Mouse (Mus musculus): ENCODE data around the gene Rabgap1l.

The Rabgap1l gene

DNA sequence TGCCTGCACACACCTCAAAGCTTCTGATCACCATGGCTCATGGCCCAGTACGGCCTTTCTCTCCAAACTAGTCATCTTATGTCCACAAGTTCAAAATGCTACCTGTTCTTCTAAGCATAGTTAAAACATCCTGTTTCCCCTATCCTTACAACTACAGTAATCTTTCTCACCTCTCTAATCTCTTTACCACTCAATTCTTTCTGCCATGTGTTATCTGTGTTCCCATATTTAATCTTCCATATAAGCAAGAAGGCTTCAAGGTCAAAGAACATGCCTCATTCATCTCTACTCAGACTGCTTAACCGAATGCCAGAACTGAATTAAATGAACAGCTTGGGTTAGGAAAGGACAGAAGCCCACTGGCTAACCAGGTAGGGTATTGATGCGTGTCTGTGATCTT lies 5.8 kb downstream of the Rabgap1l start:
- no peak for DNase-seq

DNA sequence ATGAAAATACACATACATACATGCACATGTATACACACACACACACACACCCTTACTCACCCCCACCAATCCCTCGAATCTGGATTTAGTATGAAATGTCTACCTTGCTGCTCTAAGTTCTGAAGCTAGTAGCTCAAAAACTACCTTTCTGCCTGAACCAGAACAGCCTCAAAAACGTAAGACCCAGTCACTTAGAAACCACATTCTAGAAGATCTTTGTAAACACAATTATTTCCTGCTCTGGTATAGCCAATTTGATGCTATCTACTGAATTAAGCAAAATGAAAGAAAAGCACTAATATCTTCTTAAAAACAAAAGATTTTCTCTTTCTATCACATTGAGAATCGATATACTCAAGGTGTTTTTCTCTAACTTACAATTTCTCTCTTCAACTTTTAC lies 6.4 kb downstream of the Rabgap1l start:
- no peak for DNase-seq

DNA sequence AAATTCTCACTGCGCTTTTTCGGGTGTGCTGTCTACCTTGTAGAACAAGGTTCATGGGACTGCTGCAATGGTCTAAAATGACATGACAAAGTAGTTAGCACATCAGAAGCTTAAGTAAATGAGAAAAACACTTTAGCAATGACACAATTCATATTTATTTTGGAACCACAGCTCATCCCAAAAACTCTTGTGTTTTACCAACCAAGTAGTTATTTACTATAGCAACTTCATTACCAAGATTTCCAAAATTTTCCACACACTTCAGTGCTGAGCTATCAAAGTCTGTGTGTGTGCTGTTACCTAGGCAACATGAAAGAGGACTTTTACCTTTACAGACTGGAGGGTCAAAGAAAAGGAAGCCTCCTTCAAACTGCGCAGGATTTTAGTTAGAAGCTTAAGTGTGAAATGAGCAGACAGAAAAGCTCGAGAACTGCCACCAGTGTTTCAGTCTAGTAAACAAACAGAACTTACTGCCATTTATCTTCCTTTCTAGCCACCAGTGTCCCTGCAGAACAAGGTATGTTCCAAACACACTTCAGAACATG lies 7.3 kb downstream of the Rabgap1l start:
- no peak for DNase-seq

DNA sequence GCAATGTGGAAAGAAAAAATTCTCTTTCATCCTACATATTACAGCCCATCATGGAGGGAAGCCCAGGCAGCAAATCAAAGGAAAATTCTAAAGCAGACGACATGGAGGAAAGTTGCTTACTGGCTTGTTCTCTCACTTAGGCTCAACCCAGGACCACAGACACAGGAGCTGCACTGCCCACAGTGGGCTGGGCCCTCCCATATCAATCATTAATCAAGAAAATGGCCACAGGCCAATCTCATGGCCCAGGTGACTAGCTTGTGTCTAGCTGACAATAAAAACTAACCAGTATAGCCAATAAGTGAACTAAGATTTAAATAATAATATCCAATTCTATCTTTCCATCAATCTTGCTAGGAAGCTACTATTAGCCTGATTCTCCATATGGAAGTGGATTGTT lies 8.9 kb downstream of the Rabgap1l start:
- no peak for DNase-seq

DNA sequence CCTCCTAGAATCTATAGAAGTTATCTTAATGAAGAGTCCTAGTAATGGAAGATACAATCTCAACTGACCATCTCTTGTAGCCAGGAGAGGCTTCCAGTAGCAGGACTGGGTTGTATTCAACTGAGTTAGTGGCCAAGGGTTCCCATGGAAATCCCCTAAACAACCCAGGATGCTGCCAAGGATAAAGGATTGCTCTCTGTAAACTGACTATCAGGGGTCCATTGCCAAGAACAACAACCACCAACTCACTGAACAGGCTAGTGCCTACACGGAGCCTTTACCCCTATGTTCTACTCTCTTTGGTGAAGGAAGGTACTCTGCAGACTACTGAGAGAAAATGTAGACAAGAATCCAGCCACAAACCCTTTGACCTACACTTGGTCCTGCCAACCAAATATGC lies 18.8 kb downstream of the Rabgap1l start:
- no peak for DNase-seq

DNA sequence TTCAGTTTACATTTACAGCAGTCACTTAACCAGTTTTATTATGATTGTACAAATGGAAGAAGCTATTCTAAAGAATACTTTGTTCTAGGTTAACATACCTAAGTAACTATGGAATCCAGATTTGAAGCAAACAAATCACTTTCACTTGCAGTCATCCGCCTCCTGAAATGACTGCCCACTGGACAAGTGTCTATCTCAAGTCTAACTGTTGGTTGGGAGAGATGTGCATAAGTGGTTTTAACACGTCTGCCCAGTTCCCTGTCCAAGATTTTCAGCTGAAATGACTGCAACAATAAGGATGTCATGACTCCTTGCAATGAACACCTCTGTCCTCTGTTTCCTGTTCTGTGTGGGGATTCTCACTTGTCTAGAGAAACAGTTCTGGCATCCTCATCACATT lies 27.4 kb downstream of the Rabgap1l start:
- DNase-seq: no peak

DNA sequence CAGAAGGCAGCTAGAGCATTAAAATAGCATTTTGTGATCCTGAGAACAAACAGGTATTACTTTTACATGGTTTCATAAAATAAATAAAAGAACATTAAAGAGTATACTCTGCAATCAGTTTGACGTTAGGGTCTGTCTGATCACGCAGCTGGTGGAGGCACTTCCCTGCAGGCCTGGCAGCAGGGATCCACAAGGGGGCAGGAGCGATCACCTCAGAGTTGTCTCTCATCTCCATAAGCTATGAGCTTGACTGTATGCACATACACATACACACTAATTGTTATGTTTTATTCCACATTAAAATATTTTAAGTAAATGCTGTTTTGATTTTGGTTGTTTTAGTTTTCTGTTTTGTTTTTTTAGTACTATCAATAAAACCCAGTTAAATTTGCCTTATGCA lies 34.8 kb downstream of the Rabgap1l start:
- peak; percentile 54 to 61 for DNase-seq

DNA sequence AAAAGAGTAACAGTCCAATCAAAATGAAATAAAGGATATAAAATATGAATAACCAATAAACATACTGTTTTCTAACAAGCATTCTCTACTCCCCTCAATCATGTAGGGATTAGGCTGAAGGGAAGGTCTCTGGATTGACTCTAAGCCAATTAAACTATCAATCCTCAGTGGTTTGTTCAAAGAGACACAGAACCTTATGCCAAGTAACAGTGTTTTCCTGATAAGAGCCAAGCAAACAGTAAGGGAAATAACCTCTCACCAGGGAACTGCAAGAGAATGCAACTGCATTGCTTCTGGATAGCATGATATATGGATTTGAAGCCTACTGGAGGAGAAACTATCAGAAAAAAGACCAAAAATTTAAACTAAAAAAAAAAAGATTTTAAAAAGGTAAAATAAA lies 37.7 kb downstream of the Rabgap1l start:
- no peak for DNase-seq

DNA sequence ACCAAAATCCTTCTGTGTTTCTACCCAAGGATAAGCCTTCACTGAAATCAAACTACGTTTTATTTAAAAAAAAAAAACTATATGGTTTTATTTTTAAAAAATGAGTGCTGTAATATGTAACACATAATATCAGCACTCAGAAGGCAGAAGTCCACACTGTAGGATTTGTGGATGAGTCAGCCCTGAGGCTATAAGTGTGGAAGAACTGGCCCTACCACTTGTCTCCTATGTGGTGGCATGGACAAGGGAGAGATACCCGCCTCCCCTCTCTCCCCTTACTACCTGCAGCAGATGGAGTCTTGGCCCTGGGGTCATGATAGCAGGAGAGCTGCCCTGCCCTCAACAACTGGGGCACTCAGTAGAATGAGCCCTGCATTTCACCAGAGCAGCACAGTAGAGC lies 42.4 kb downstream of the Rabgap1l start:
- DNase-seq: peak in 1 of 2 experiments; percentile 17

DNA sequence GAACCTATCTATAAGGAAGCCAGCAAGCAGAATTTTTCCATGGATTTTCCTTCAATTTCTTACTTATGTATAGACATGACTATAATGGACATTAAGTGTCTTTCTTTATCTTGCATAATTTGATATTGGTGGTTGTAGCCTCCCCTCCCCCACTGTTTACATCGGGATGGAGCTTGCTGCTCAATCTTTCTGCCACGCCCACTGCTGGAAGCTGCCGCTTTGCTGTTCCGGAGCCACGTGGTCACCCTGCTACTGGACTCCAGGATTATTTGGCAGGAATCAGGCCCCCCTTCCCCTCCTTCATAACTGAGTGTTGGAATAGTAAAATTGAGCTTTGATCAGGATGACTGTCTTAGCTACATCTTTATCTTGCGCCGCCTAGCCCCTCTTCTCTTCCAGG lies 46.2 kb downstream of the Rabgap1l start:
- peak; percentile 21 to 28 for DNase-seq

DNA sequence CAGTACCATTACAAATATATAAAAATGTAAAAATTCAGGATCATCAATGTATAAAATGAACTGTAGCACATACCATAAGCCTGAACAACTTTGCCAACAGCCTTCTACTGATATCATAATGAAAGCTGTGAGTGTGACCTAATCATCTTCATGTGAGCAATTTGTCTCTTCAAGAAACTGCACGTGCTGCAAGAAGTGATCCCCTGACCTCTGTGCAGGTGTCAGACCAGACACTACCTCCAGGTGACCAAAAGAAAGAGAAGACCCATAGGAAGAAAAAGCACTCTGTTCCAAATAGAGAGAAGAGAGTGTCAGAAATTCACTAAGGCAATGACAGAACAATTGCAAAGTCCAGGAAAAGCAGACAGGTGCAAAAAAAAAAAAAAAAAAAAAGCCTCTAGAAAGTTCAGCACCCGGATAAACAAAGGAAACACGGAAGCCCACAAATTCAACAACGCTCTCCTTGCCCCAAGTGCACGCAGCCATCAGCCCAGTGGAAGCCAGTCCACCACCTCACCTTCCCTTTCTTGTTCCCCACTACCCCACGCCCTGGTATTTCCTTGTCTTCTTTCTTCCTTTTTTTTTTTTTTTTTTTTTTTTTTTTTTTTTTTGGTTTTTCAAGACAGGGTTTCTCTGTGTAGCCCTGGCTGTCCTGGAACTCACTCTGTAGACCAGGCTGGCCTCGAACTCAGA lies 47.6 kb downstream of the Rabgap1l start:
- DNase-seq: no peak

DNA sequence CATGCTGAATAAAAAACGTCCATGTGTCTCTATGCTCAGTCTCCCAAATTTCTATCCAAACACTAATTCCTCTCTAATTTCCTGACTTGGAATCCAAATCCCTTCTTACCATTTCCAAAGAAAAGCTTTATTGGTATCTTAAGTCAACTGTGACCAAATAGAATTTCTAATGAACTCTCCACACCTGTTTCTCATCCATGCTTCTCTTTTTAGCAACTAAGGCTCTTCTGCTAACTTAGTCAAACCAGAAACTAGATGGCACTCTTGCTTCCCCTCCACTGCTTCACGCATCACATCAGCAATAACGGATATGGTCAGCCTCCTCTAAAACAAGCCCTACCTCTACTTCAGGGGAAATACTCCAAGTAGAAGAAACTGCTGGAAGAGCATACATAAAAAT lies 49.0 kb downstream of the Rabgap1l start:
- peak; percentile 20 to 28 for DNase-seq

DNA sequence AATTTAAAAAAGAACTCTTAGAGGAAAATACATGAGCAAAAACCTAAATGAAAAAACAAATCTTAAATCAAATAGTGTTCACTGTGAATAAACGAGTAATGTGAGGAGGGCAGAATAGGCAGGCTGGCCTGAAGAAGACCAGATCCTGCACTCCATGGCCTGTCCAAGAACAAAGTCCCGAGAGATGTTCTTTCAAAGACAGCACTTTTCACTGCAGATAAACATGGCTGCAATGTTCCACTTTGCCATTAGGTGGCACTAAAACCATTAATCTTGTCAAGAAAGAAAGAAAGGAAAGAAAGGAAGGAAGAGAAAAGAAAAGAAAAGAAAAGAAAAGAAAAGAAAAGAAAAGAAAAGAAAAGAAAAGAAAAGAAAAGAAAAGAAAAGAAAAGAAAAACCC lies 49.8 kb downstream of the Rabgap1l start:
- DNase-seq: peak; percentile 72 to 75

DNA sequence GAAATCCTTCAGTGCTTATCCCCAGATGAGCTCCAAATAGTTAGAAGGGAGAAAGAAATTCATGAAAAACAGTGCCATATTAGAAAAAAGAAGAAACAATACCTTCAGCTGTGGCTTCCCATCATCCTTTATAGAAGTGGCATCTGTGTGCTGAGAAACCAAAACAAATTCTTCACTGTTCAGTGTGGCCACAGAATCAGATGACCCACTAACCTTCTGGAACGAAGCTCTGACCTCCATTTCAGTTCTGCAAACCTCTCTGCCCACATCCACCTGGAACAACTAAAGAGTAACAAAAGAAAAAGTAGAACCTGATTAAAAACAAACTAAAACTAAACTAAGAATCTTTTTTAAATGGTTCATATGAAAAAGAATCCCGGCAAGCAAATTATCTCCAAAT lies 52.4 kb downstream of the Rabgap1l start:
- no peak for DNase-seq

DNA sequence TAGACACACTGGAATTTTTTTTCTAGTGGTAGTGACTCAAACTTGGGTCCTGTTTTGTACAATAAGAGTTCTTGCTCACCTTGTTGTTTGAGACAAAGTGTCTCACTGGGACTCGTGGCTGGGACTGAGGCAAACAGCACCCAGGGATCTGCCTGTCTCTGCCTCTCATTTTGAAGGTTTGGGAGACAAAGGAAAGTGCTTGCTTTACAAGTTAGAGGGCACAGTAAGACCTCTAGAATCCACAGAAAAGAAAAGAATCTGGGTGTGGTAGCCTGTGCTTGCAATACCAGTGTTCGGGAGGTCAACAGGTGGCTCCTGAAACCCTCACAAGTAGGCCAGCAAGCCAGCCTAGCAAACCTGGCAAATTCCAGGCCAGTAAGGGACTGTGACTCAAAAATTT lies 58.3 kb downstream of the Rabgap1l start:
- DNase-seq: no peak

DNA sequence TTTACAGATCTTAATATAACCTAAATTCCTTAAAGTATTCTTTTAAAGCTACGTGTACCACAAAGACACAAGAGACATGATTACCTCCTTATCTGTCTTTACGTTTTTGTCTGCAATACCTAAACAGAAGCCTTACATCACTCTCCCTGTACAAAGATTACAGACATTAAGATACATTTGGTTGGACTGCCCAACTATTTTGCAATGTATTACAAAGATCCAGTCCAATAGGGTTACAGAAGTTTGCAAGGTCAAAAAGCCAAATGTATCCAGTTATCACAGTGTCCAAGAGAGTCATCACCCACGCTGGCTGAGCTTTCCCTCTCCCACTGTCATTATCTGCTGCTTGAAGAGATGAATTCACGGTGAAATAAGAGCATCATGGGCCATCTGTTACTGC lies 63.1 kb downstream of the Rabgap1l start:
- no peak for DNase-seq

DNA sequence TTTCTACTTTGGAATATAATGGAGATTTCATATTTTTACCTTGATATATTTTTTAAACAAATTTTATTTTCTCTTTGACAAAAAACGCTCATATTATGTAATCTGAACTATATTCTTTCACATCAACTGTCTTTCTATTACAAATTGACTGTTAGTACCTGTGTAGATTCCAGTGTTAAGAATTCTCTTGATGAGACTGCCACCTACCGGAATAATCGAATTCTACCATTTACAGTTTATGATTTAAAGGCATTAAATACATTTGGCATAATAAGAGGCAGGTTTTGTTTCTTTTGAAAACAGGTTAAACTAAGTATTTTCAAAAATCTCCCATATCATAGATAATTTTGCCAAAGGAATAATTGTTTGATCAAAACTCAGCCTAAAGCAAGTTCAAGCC lies 75.3 kb downstream of the Rabgap1l start:
- peak; percentile 28 for DNase-seq

DNA sequence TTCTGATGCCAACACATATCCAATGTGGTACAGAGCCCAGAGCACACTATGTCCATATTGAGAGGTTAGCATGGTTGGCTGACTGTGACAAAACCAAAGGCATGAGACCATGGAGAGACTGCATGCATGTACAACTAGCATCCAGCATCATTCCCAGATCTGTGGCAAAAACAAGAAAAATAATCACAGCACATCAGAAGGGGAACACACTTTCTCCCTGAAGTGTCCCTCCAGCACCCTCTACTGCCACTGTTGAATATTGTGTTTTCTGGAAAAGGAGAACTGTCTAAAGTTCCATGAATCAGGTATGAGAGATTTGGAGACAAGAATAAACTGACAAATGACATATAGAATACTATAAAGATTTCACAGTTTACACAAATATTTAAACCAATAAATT lies 78.3 kb downstream of the Rabgap1l start:
- peak; percentile 21 to 26 for DNase-seq

DNA sequence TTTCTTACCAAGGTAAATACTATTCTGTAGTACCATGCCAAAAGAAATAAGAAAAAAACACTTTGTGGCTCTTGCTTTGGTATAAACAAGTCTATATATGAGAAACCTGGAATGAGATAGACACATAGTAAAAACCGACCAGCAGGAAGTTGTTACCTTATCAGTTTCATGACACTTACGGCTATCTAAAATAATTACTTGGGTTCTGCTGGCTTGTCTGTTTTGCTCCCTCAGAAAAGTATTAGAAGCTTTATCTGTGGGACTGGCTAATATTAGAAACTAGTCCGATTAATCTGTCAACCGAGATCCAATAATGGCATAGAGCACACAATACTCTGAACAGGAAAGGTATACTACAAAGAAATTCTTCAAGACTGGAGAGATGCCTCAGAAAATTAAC lies 79.1 kb downstream of the Rabgap1l start:
- DNase-seq: no peak

DNA sequence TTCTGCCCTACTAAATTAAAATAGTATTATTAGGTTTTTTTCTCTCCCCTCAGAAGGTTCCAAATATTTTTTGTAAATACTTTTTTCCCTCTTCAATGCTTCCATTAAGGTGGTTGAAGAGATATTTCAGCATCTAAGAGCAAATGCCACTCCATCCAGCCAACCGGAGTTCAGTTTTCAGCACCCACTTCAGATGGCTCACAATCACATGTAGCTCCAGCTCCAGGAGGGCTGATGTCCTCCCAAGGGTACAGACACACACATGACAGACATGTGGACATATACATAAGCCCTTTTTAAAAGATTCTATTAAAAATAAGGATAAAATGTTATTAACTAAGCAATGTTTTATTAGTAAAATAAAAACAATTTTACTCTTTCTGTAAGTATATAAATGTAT lies 79.6 kb downstream of the Rabgap1l start:
- DNase-seq: no peak

DNA sequence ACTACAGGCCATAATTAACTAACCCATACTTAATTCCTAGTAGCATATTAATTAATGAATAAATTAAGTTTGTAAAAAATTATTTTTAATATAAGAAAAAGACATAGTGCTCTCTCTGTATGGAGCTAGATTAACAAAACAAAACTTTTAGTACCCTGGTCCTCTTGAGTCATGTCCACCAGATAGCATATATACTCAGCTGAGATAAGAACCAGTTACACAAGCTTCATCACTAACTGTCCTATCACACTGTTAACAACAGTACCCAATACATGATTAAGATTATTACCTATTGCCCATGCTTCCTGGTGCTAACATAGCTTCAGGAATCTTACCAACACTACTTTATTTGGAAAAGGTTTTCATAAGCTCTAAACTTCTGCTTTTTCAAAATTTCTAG lies 82.5 kb downstream of the Rabgap1l start:
- no peak for DNase-seq

DNA sequence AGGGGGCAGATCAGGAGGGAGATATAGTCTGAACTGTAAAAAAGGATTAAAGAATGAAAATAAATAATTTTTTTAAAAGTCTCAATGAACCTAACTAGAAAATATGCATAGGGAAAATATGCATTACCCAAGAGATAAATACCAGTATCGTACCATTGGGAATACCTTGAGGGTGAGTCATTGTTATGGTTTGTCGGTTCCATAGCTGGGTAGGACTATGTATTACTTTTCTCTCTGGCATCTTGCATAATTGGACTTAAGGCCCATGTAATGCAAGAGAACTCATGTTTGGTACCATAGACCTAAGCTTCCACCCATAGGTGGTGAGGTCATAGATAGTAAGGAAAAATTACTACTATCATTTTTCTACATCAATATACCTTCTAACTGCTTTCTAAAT lies 88.4 kb downstream of the Rabgap1l start:
- no peak for DNase-seq

DNA sequence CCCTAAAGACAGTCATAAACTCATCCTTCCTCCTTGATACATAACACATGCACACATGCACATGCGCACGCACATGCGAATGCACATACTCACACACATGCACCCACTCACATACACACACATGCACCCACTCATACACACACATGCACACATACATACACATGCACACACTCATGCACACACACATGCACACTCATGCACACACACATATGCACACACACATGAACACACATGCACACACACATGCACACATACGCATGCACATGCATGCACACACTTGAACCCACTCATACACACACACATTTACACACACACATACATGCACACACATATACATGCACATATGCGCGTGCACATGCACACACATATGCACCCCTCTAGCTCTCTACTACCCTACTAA lies 89.2 kb downstream of the Rabgap1l start:
- DNase-seq: no peak

DNA sequence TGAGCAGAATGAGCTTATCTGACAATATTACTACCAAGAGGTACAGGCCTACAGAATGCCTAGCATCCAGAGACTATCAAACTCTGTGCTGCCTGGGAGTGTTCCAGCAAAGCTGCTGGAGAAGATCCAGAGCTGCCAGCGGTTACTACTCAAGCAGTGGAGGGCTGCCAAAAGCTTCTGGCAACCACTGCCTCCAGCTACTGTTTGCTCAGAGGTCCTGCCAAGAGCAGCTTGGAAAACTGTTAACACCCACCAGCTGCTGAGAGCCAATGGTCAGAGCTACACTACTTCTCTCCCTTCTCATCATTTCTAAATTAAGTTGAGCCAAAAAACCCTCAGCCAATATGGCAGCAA lies 99.9 kb downstream of the Rabgap1l start:
- DNase-seq: peak; percentile 46 to 52
